Mouse (Mus musculus) olfactory bulb, adult 2 months (tissue): ENCODE results near the gene Isy1.

Source experiments
- CTCF ChIP-seq: fragments of 200-500 bp; IDR thresholded peaks from 2 replicates; pipeline ENCODE4 v1.5.1; 2012; ENCODE audit warnings: low read depth, mild to moderate bottlenecking, low read length, moderate library complexity; ENCODE audit not compliant: insufficient read depth
- POLR2A ChIP-seq: fragments of 200-500 bp; IDR thresholded peaks from 2 replicates; pipeline ENCODE4 v1.6.1; 2012; ENCODE audit warnings: mild to moderate bottlenecking, low read depth, low read length, moderate library complexity; ENCODE audit not compliant: insufficient read depth

DNA sequence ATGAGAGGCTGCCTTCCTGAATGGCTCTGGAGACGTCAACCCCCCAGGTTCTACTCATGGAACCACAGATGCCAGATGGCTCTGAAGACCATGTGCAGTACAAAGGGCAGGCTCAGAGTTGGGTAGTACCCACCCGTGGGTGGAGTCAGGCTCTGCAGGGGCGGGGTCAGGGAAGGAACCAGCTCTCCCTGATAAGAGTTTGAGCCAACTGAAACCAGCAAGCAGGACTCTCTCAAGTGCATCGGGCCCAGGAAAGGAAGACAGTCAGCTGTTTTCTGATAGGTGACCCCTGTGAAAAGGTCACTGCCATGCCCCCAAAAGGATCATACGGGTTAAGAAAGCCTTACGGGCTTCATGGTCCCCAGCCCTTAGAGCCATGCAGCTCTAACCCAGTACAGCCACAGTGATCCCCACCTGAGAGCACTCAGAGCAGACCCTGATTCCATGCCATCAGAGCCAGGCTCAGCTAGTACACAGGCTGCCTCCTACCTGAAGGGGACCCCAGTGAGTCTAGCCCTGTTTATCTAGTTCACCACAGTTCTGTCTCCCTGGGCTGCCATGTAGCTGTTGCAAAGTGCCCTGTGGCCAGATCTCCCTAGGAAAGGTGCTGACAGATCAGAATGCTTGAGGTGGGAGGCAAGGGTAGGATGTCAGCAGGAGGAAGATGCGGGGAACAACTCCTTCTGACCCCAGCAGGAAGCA lies 47.7 kb downstream of the Isy1 start:
- TF ChIP-seq POLR2A = no peak
- TF ChIP-seq CTCF = no peak
